Mouse (Mus musculus): ENCODE measurements around the gene Hs6st3.

Gene Hs6st3

DNA sequence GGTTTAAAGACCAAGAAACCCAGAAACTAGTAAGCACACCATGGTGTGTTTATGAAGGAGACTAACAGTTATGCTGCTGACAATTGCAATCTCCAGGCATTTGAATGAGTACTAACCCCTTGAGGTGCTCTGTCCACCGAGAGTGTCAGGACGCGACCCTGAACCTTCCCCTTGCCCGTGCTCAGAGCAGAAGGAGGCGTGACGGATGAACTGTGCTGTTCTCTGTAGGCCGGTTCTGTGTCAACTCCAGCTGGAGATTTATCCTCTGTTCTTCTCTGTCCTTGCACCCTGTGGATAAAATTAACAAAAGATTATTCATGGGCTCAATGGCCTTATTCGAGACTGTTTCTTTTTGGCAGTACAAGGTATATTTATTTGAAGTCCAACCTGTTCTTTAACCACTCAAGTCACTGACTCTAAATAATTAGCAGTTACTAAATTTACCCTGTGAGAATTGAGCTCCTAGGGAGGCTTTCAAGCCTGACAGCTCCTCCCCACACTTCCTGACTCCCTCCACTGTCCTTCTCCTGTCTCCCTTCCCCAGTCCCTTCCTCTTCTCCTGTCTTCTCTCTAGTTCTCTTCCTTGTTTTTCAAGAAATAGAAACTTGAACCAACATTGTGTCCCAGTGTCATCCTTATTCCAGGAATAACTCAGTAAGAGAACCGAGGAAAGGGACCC is 659.2 kb downstream of the Hs6st3 start:
- DNase-seq (ENCODE audit: low spot score in 2 of 2): no peak

DNA sequence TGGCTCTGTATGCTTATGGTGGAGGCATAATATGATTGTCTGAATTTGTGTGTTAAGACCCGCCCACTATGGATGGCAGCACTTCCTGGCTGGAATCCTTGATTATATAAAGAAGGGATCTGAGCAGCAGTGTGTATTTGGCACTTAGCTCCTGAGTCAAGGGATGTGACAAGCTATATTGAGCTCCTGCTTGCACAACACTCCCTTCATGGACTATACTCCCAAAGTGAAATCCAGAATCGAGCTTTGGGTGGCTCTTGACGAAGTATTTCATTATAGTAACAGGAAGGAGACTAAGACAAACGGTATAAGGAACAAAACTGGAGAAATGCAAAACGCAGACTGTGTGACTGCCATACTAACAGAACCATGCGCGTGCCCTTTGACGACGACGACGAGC is 660.4 kb downstream of the Hs6st3 start:
- no peak for DNase-seq (ENCODE audit: low spot score in 2 of 2)

DNA sequence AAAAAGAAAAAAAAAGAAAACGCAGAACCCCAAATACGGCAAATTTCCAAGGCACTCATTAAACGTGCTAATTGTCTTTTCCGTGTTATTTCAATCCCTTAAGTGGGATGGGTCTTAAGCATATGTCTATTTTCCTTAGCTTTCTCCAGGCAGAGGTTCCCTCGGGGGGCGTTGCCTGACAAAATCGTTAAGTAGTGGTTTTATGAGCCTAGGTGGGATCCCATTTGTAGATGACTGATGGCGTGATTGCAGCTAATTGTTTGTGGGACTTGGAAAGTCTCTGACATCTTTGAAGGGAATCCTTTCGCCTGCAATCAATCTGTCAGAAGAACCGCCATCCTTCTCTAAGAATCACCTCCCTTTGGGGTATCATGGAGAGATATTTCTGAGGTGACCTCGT is 662.7 kb downstream of the Hs6st3 start:
- no peak for DNase-seq (ENCODE audit: low spot score in 2 of 2)

DNA sequence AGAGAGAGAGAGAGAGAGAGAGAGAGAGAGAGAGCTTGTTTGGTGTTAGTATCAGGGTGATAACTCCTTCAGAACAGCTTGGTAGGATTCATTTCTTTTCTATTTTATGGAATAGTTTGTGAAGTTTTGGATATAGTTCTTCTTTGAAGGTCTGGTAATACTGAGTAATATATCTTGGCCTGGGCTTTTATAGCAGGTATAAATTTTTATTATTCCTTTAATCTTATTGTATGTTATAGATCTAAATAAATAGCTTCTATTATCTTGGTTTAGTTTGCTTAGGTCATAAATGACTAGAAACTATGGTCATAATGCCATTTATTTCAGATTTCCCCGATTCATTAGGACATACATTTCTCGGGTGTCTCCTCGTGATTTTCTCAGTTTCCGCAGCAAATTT is 675.8 kb downstream of the Hs6st3 start:
- DNase-seq (ENCODE audit: low spot score in 2 of 2): no peak

DNA sequence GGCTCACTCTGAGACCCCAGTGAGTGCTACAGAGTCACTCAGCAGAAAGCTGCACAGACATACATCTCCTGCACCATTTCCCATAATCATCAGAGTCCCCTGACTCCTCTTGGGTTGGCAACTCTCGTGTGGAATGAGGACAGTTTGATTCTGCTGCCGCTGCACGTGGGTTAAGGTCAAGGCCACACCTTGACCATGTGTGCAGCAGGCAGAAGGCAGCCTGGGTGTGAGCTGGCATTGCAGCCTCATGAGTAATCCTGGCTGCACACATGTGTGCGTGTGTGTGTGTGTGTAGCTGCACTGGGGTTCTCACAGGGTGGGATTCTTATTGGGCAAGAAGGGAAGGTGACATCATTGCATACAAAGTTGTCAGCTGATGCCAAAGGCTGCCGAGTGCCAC is 677.5 kb downstream of the Hs6st3 start:
- DNase-seq (ENCODE audit: low spot score in 2 of 2): no peak

DNA sequence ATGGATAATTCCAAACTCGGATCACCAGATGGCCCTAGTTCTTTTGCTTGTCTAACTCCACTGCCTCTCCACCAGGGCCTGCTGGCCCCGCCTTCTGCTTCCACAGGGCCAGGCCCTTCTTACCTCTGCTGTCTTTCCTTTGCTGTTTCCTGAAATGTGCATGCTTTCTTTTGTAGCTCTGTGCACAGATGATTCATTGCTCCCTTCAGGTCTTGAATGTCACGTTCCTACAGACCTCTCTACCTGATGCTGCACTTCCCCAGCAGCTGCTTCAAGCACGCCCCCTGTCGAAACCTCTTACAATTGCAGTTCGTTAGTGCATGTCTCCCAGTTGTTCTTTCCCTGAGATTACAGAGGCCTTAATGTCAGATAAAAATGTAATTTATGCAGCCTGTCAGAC is 682.4 kb downstream of the Hs6st3 start:
- DNase-seq (ENCODE audit: low spot score in 2 of 2): no peak

DNA sequence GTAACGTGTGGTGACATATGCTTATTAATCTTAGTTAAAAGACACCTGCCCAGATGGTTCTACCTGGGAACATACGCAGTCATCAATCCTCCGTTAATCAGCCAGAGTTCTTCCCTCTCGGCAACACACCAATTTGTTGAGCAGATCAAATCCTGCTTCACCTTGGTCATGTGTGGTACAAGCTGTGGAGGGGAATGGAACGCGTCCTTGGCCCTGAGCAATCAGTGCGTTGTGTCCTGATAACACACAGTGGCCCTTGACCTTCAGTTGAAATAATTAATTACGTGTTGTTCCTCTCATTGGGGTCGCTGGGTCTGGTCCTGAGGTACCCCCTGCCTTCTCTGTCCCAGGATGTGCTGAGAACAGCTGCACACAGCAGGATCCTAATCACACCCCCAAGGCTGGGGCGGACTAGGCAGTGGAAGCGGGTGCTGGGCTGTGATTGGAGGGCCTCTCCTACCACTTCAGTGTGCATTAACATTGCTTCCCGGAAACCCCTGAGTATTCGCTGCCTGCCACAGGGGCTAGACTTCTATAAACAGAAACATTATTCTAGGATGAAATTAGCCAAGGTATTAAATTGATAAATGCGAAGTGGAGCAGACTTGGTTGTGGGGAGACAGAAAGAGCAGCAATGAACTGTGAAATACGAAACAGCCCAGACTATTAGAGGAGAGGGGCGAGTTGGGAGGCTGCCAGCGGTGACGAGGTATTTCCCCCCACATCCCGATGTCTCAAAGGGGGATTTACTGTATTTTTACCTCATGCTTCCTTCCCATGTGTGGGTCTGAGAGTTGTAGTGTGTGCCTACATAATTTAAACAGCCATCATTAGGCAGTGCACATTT is 693.2 kb downstream of the Hs6st3 start:
- DNase-seq (ENCODE audit: low spot score in 2 of 2): no peak

DNA sequence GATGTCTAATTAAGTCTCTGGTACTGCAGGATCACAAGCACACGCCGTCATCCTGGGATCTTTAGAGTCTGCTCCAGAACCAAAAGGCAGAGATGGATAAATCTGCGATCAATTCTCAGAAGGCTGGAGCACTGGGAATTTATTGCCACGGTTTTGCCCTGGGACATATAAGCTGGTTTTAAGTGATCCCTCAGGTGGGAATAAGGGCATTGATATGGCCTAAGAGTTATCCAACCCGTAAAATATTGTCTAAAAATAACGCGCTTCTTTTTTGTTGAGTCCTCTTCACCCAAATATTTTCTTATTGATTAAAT is 693.8 kb downstream of the Hs6st3 start:
- DNase-seq (ENCODE audit: low spot score in 2 of 2): no peak

DNA sequence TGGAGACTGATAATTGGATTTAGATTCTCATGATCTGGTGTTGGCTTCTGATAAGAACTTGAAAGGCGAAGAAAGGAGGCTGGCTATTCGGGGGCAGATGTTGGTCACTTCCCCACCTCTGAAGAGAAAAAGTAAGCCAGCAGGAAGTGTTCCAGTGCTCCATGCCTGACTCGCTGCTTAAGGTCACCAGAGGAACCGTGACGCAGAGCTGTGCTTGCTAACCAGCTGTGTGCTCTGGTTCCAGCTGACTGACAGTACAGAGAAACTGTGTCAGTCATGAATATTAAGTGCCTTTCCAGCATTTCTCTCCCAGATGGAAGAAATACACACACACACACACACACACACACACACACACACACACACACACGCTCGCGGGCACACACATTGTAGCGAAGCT is 694.8 kb downstream of the Hs6st3 start:
- DNase-seq (ENCODE audit: low spot score in 2 of 2): no peak

DNA sequence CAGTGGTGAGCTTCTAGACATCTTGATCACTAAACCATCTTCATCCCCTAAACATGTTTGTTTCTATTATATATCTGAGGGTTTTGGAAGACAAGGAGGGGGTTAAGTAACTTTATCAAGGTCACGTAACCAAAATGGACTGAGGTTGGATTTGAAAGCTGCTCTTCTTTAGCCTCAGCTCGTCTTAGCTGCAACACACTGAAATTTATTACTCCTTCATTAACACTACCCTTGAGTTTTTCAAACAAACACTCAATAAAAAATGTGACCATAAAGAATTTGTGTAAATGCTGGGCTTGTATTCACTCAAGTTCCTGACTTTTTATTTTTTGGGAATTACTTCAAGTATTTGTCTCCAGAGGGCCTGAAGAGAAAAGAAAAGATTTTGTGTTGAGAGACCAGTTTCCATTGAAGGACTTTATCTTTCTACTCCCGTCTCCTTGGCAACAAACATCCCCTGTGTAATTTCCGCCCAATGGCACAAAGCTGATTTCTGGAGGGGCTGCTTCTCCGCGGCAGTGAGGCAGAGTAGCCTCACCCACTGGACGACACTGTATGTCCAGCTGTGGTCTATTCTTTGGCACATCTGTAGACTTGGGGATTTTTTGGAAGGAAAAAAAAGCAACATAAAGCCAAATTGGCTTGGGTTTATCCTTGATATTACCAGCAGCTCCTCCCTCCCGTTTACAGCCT is 696.0 kb downstream of the Hs6st3 start:
- no peak for DNase-seq (ENCODE audit: low spot score in 2 of 2)

DNA sequence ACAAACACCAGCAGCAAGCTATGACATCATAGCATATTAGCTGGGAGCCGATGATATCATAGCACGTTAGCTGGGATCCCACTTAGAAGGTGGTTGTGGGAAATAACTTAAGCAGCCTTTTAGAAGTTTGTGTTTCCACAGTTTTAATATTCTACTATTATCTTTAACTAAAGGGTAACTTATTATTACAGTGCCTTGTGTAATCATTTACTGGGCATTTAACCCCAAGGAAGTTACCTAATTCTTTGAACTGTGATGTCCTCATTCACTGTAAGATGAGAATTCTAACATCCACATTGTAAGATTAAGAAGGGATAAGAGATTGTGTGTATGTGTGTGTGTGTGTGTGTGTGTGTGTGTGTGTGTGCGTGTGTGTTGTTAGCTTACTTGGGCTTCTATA is 697.9 kb downstream of the Hs6st3 start:
- DNase-seq (ENCODE audit: low spot score in 2 of 2): no peak

DNA sequence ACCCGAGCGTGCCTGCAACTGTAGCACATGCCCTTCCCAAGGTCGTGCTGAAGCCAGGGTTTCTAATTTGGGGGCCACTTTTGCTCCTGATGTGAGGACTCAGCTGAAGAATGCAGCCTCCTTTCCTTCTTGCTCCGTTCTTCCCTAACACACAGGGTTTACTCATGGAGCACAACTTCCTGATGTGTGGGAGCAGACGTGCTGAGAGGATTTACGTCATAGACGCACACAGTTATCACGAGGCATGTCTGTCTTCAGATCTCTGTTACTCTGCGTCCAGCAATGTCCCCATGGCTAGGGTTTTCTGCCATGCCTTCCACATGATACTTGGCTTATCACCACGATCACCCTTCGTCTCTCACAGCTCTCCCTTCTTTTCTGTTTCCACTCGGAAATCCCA is 709.4 kb downstream of the Hs6st3 start:
- DNase-seq (ENCODE audit: low spot score in 2 of 2): no peak

DNA sequence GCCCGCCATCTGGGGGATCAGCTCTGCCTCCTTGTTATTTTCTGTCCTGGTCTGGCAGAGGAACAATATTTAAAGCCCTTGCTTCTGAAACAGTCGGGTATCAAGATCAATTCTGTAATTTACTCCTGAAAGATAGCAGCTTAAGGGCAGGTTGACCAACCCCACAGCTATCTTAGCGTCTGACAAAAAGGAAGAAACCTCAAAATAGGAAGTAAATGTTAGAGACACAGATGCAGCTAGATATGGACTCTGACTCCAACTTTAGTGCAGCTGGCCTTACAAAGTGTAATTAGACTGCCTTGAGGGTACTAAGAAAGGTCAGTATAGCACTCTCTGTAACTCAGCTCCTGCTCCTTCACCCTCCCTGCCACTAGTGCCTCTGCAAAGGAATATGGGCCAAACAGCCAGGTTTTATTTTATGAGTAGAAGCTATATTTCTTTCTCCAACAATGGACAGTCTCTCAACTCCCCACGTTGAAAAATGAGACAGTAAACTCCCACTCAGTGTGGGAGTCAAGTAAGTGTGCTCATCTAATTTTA is 710.7 kb downstream of the Hs6st3 start:
- DNase-seq (ENCODE audit: low spot score in 2 of 2): no peak

DNA sequence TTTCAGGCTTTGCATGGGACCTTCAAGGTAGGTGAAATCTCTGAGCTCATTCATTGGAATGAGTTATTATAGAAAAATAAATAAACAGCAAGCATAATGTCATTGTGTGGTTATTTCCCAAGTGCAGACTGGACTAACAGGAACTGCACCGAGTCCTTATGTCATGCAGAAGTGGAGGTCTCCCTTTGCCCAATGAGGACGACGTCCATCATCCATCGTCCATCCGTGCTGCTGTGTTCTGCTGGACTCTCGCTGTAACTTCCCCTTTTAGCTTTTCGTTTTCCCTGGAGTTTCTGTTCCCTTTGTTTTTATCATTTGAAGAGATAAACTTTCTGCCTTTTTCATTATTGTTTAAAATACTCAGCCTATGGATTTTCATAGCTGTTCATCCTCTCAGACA is 711.2 kb downstream of the Hs6st3 start:
- DNase-seq (ENCODE audit: low spot score in 2 of 2): no peak

DNA sequence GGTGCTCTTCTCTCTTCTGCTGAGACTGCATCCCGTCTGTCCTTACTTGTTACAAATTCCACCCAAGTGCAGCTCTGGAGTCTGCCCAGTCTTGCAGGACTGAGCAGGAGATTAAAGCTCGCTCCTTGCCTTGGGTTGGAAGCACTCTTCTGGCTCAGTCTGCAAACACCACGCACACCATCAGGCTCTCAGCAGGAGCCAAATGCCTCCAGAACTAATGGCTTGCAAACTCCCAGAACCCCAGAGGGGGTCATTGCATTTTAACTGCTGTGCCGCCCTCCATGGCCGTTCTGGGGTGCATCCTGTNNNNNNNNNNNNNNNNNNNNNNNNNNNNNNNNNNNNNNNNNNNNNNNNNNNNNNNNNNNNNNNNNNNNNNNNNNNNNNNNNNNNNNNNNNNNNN is 714.0 kb downstream of the Hs6st3 start:
- no peak for DNase-seq (ENCODE audit: low spot score in 2 of 2)

DNA sequence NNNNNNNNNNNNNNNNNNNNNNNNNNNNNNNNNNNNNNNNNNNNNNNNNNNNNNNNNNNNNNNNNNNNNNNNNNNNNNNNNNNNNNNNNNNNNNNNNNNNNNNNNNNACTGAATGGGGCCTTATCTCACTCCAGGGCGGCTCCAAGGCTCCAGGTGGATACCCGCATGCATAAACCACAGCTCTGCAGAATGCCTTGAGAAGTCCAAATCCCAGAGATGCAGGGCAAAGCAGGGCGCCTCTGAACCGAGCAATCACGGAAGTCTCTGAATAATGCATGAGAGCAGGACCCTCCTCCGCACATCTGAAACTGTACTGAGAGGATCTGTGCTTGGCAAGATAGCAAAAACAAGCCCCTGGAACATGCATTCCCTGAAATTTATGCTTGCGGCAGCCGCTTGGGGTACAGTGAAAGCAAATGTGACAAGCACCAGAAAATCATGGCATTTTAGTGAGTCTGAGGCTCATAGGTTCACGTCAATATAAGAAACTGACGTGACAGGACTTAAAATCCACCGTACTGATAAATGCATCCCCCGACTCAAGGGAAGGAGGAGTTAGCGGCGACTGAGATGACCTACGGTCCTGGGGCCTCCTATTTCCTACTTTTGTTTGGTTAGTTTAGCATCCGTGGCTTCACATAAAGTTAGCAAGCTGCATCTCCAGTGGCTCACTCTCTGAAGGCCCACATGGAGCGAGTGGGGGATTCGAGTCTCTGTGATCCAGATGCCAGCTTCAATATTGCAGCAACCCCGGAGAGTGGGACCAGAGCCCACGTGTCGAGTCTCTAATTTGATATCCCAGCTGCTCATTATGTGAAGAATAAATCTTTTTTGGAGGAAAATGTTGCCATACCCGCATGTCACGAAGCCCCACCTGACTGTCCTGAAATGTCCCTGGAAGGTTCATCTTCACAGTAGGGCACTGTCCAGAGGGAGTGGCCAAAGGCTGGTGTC is 719.5 kb downstream of the Hs6st3 start:
- peak; percentile 44 to 45 for DNase-seq (ENCODE audit: low spot score in 2 of 2)

DNA sequence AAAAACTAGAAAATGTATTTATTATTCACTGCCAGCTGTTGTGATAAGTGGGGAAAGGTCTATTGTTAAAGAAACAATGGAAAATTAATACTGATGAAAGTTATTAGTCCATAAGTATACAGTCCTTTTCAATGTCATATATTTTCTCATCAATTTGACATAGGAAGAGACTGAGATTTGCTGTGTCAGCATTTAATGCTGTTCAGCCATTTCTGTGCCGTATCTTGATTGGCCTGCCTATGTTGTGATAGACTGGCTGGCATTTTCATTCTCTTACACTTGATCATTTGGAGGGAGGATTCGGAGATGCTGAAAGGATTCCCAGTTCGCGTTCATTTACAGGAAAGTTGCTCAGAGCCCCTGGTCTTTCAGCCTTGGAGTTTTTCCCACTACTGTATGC is 735.5 kb downstream of the Hs6st3 start:
- no peak for DNase-seq (ENCODE audit: low spot score in 2 of 2)

DNA sequence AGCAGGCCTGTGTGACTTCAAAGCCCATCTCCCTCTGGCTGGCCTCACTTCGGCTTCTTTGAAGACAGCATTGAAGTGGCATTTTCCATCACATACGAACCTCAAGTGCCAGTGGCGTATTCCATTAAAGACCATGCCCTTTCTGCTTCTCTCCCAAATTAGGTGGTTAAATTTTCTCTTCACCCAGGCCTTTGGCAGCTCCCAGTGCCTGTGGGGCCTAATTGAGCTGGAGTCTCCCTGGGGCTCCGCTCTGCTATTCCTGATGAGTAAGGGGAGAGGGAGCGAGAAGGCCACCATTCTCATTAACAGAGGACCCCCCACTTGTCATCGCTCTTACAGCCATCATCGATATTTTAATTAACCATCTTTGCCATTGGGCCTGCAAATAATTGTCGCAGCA is 754.8 kb downstream of the Hs6st3 start:
- no peak for DNase-seq (ENCODE audit: low spot score in 2 of 2)

DNA sequence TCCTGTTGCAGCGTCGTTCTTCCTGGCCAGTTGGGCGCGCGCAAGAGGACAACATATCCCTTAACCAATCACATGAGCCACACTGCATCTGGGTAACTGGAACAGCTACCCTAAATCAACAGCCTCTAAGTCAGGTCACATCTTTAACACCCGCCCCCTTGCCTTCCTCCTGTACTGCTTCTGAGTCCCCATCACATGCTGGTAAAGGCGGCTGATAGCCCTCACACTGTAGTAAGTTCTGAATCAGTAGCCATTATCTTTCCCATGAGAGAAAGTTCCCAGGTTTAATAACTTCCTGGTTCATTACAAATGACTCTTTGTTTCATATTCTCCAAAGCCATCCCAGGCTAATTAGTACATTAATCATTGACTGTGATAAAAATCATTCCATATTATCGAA is 757.0 kb downstream of the Hs6st3 start:
- no peak for DNase-seq (ENCODE audit: low spot score in 2 of 2)

DNA sequence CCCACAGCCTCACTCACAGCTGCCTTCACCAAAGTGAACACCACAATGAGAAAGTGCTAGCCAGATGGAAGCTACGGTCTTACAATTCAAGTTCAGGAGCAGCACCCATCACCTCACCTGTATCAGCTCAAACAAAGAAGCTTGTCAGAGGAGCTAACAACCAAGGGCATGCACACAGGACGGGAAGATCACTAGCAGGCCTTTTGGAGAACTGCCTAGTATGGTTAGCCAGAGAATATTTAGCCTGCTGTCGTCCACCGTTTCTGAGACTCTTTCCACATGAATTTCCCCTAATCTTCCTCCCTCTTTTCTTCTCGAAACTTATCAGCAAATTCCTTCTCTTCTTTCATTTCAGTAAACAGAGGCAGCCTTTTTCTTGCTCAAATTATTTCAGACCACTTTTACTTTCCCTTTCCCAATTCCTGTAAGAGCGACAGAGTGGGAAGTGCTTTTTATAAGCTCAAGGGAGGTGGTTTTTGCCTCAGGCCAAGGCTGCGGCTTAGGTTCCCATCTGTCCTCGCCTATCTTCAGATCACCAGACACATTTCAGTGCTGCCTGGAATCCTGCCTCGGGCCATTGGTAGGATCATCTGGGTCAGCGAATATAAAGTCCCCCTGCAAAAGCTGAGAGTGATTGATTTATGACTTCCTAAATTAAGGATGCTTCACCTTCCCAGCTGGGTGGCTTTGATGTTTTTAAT is 757.8 kb downstream of the Hs6st3 start:
- DNase-seq (ENCODE audit: low spot score in 2 of 2): no peak

DNA sequence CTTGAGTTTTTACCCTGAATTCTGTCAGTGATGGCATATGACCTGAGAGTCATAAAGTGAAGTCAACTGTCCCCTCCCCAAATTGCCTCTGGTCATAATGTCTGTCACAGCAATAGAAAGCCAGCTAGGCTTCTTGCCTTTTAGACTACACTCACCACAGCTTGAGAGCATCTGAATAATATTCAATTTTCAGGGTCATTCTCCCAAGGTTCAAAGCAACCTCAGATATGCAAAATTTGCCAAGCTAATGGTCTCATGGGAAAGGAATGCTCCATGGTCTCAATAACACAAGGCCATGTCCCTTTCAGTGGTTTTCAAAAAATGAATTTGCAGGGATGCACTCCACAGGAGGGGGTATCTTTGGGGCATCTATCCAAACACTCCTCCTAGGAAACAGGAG is 764.3 kb downstream of the Hs6st3 start:
- no peak for DNase-seq (ENCODE audit: low spot score in 2 of 2)

Measured in frontal cortex, postnatal 14 days (tissue).